Mouse (Mus musculus): Measurements from ENCODE around the gene Tmem168.

Tmem168 gene

GRCm38 (mm10) chr6:13607621-13608493 lies at the start of gene Tmem168:
Gene Tmem168, minus strand, starts transcription at chr6:13608100.
- no peak for TF ChIP-seq GATA4 (IDR thresholded peaks at IDR 0.05; ENCODE audit: insufficient replicate concordance, low read length)

GRCm38 (mm10) chr6:13654081-13654480 lies 46.2 kb upstream of the Tmem168 start:
- no peak for TF ChIP-seq GATA4 (IDR thresholded peaks at IDR 0.05; ENCODE audit: insufficient replicate concordance, low read length)

GRCm38 (mm10) chr6:13652284-13652683 lies 44.4 kb upstream of the Tmem168 start:
- TF ChIP-seq GATA4 (IDR thresholded peaks at IDR 0.05; ENCODE audit: insufficient replicate concordance, low read length), result no peak

GRCm38 (mm10) chr6:13650854-13651253 lies 43.0 kb upstream of the Tmem168 start:
- no peak for TF ChIP-seq GATA4 (IDR thresholded peaks at IDR 0.05; ENCODE audit: insufficient replicate concordance, low read length)

- no peak for TF ChIP-seq GATA4 (IDR thresholded peaks at IDR 0.05; ENCODE audit: insufficient replicate concordance, low read length)
These were observed 40.4 kb upstream of the Tmem168 start for GRCm38 (mm10) chr6:13648305-13648704.

- peak; percentile 87; the same call in 1 of the 2 replicates for TF ChIP-seq GATA4 (IDR thresholded peaks at IDR 0.05; ENCODE audit: insufficient replicate concordance, low read length)
These were observed 28.7 kb upstream of the Tmem168 start for GRCm38 (mm10) chr6:13636582-13636989.

GRCm38 (mm10) chr6:13632571-13632970 lies 24.7 kb upstream of the Tmem168 start:
- no peak for TF ChIP-seq GATA4 (IDR thresholded peaks at IDR 0.05; ENCODE audit: insufficient replicate concordance, low read length)

GRCm38 (mm10) chr6:13630607-13631006 lies 22.7 kb upstream of the Tmem168 start:
- no peak for TF ChIP-seq GATA4 (IDR thresholded peaks at IDR 0.05; ENCODE audit: insufficient replicate concordance, low read length)

GRCm38 (mm10) chr6:13619618-13620017 lies 11.7 kb upstream of the Tmem168 start:
- TF ChIP-seq GATA4 (IDR thresholded peaks at IDR 0.05; ENCODE audit: insufficient replicate concordance, low read length), result no peak

GRCm38 (mm10) chr6:13617110-13617509 lies 9.2 kb upstream of the Tmem168 start:
- no peak for TF ChIP-seq GATA4 (IDR thresholded peaks at IDR 0.05; ENCODE audit: insufficient replicate concordance, low read length)

- no peak for TF ChIP-seq GATA4 (IDR thresholded peaks at IDR 0.05; ENCODE audit: insufficient replicate concordance, low read length)
These were observed 6.7 kb upstream of the Tmem168 start for GRCm38 (mm10) chr6:13614568-13614967.

- no peak for TF ChIP-seq GATA4 (IDR thresholded peaks at IDR 0.05; ENCODE audit: insufficient replicate concordance, low read length)
These were observed 5.8 kb upstream of the Tmem168 start for GRCm38 (mm10) chr6:13613671-13614070.

GRCm38 (mm10) chr6:13610869-13611268 lies 3.0 kb upstream of the Tmem168 start:
- no peak for TF ChIP-seq GATA4 (IDR thresholded peaks at IDR 0.05; ENCODE audit: insufficient replicate concordance, low read length)

- no peak for TF ChIP-seq GATA4 (IDR thresholded peaks at IDR 0.05; ENCODE audit: insufficient replicate concordance, low read length)
These were observed 1.6 kb upstream of the Tmem168 start for GRCm38 (mm10) chr6:13609353-13610140.

- no peak for TF ChIP-seq GATA4 (IDR thresholded peaks at IDR 0.05; ENCODE audit: insufficient replicate concordance, low read length)
These were observed 829 bp downstream of the Tmem168 start for GRCm38 (mm10) chr6:13606921-13607620.

Data from liver, adult (tissue).